Mouse (Mus musculus): ENCODE measurements around the gene Ptpn6.

The Ptpn6 gene

GRCm38 (mm10) chr6:124729850-124730705 is 8.4 kb downstream of the Ptpn6 start:
- DNase-seq (ENCODE audit: low read depth) = peak; percentile 69

- no peak for DNase-seq (ENCODE audit: low read depth)
Observed at GRCm38 (mm10) chr6:124728621-124729020, 9.9 kb downstream of the Ptpn6 start.

GRCm38 (mm10) chr6:124724472-124724871 is 14.0 kb downstream of the Ptpn6 start:
- DNase-seq (ENCODE audit: low read depth) = no peak

- no peak for DNase-seq (ENCODE audit: low read depth)
Observed at GRCm38 (mm10) chr6:124723541-124723940, 15.0 kb downstream of the Ptpn6 start.

GRCm38 (mm10) chr6:124722876-124723473 is 15.5 kb downstream of the Ptpn6 start:
- no peak for DNase-seq (ENCODE audit: low read depth)

- no peak for DNase-seq (ENCODE audit: low read depth)
Observed at GRCm38 (mm10) chr6:124720904-124721303, 17.6 kb downstream of the Ptpn6 start.

GRCm38 (mm10) chr6:124719354-124719978 is 19.0 kb downstream of the Ptpn6 start:
- no peak for DNase-seq (ENCODE audit: low read depth)

- no peak for DNase-seq (ENCODE audit: low read depth)
Observed at GRCm38 (mm10) chr6:124718703-124719102, 19.8 kb downstream of the Ptpn6 start.

GRCm38 (mm10) chr6:124717968-124718367 is 20.5 kb downstream of the Ptpn6 start:
- no peak for DNase-seq (ENCODE audit: low read depth)

GRCm38 (mm10) chr6:124716864-124717490 is 21.5 kb downstream of the Ptpn6 start:
- peak; percentile 52 for DNase-seq (ENCODE audit: low read depth)

GRCm38 (mm10) chr6:124712918-124713317 is 25.6 kb downstream of the Ptpn6 start:
- no peak for DNase-seq (ENCODE audit: low read depth)

GRCm38 (mm10) chr6:124711824-124712782 is 26.4 kb downstream of the Ptpn6 start, which contains the start of the genes Emg1 and Phb2:
Gene Emg1 (minus strand): TSS chr6:124712178.
Gene Phb2 (plus strand): TSS chr6:124712336.
- peak; percentile 95 for DNase-seq (ENCODE audit: low read depth)

- DNase-seq (ENCODE audit: low read depth) = no peak
Observed at GRCm38 (mm10) chr6:124708289-124708889, 30.1 kb downstream of the Ptpn6 start.

- DNase-seq (ENCODE audit: low read depth) = no peak
Observed at GRCm38 (mm10) chr6:124706061-124706627, 32.4 kb downstream of the Ptpn6 start.

GRCm38 (mm10) chr6:124704417-124704816 is 34.1 kb downstream of the Ptpn6 start:
- no peak for DNase-seq (ENCODE audit: low read depth)

GRCm38 (mm10) chr6:124703789-124704188 is 34.7 kb downstream of the Ptpn6 start:
- no peak for DNase-seq (ENCODE audit: low read depth)

GRCm38 (mm10) chr6:124702784-124703103 is 35.8 kb downstream of the Ptpn6 start:
- DNase-seq (ENCODE audit: low read depth) = peak; percentile 63

- DNase-seq (ENCODE audit: low read depth) = no peak
Observed at GRCm38 (mm10) chr6:124702102-124702783, 36.3 kb downstream of the Ptpn6 start.

GRCm38 (mm10) chr6:124701338-124701737 is 37.2 kb downstream of the Ptpn6 start:
- no peak for DNase-seq (ENCODE audit: low read depth)

Measured in c-Kit-positive CD71-negative TER-119-negative erythroid progenitor cells, embryonic 14.5 days (primary cell).